Mouse (Mus musculus): ENCODE measurements around the gene Casq2.

The Casq2 gene

DNA sequence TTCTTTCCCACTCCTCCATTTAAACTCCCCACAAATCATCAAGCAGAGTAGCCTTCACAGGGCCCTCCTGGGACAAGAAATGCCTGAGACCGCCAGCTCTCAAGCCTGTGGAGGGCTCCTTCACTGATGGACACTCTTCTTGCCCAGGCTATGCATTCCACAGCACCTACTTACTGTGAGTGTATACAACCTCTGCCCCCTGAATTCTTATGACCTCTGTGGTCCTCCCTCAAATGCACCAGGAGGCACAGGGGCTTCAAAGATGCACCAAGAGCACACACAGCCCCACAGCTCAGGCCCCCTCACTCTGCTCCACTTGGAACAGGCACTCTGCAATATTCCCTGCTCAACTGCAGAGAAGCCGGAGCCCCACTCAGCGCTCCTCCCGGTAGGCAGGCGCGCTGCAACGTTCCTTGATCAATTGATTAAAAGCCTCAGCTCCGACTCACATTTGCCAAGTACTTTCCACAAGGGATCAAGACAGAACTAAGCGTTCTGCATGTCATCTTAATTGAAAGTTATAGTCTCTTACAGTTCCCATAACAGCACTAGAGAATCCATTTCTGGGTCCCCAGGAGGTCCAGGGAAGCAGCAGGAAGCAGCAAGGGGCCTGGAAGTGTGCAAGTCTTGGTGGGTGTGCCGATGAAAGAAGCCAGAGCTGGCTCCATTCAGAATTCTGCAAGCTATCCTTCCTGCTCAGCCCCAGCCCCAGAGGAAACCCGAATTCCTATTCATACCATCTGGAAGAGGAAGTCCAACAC lies 108.3 kb downstream of the Casq2 start:
- in situ Hi-C loops (cut with MboI), result no loop called here

DNA sequence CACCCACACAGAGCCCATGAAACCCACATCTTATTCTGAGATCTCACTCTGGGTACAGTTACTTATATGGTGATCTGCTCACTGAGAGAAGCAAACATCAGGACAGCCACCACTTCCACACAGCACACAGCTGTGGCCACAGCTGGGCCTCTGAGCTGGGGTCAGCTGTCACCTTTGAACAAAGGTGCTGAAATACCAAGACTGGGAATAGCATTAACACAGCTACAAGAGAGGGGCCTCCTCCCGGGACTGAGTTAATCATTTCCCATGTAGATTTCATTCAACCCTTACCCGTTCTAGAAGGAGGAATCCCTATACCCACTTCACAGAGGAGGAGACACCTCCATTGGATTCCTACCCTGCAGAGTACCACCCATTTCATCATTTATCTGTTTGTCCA lies 109.5 kb downstream of the Casq2 start:
- in situ Hi-C loops (cut with MboI), result no loop called here

Data from mature B cell (primary cell).